Mouse (Mus musculus) liver, postnatal 0 days (tissue): Measurements from ENCODE around the gene Wdtc1. TPM values are rescaled to one million over a fixed set of nuclear protein-coding genes. Genes with fewer than 3 reads are reported as not detected.
A peak's percentile ranks its signal among the peaks of the same experiment; 100 is the strongest.

Experiments used
- ATAC-seq: fragments of 200-750 bp; cut with Nextera tagmentation; 2 replicates; pipeline ENCODE4 v1.8.0; 2017; ENCODE audit warnings: mild to moderate bottlenecking, moderate library complexity
- DNase-seq: peaks from one replicate; pipeline ENCODE4 v3.0.0-alpha.2; 2016
- H3K27ac ChIP-seq: fragments of 300-500 bp; sonication (generic); 2 replicates; pipeline ENCODE4 v1.5.1; 2014; ENCODE audit warnings: antibody characterized with exemption, moderate library complexity, mild to moderate bottlenecking, low read depth
- H3K27me3 ChIP-seq: fragments of 300-500 bp; sonication (generic); 2 replicates; pipeline ENCODE4 v1.6.1; 2014; ENCODE audit warnings: low read length, control low read depth, mixed read lengths; ENCODE audit not compliant: insufficient read depth
- H3K36me3 ChIP-seq: fragments of 300-500 bp; sonication (generic); replicated peaks from 2 replicates; pipeline ENCODE4 v1.6.1; 2014; ENCODE audit warnings: mild to moderate bottlenecking, control low read depth, low read length, moderate library complexity, mixed read lengths; ENCODE audit not compliant: insufficient read depth
- H3K4me1 ChIP-seq: fragments of 300-500 bp; sonication (generic); 2 replicates; pipeline ENCODE4 v1.6.1; 2014; ENCODE audit warnings: antibody characterized with exemption, mild to moderate bottlenecking, control low read depth; ENCODE audit not compliant: insufficient read depth
- H3K4me2 ChIP-seq: fragments of 300-500 bp; sonication (generic); 2 replicates; pipeline ENCODE4 v1.6.1; 2014; ENCODE audit warnings: low read depth, mild to moderate bottlenecking, low read length, moderate library complexity, mixed read lengths
- H3K4me3 ChIP-seq: fragments of 300-500 bp; sonication (generic); 2 replicates; pipeline ENCODE4 v1.5.1; 2014; ENCODE audit warnings: low read depth, low read length
- H3K9ac ChIP-seq: fragments of 300-500 bp; sonication (generic); replicated peaks from 2 replicates; pipeline ENCODE4 v1.6.1; 2014; ENCODE audit warnings: mild to moderate bottlenecking, moderate library complexity
- H3K9me3 ChIP-seq: fragments of 300-500 bp; sonication (generic); 2 replicates; pipeline ENCODE4 v1.6.1; 2016; ENCODE audit warnings: mild to moderate bottlenecking, control low read depth, low read length, mixed read lengths
- CTCF ChIP-seq: sonication (generic); IDR thresholded peaks from 2 replicates; pipeline ENCODE4 v1.5.1; 2016; ENCODE audit warnings: antibody characterized with exemption, low read depth
- EP300 ChIP-seq: IDR thresholded peaks from 2 replicates; pipeline ENCODE4 v1.6.1; 2016; ENCODE audit warnings: antibody characterized with exemption, low read depth, mild to moderate bottlenecking
- WGBS: fragments of 180-500 bp; shearing (Covaris S2); extraction: QIAGEN DNeasy Blood & Tissue Kit; methylation state at CpG from one replicate; pipeline ENCODE4 v1.1.7; 2014; ENCODE audit not compliant: insufficient replicate concordance; 5-methylcytosine and 5-hydroxymethylcytosine counted together
- polyA plus RNA-seq: library from polyadenylated mRNA; unstranded; fragments of >200 nt; fragmentation: Nextera tagmentation; extraction: Ambion mirVana; gene quantifications from 2 replicates; pipeline ENCODE4 v1.2.1, GENCODE M21; 2015

The Wdtc1 gene
- polyA plus RNA-seq, 1 experiment from 2014 or later: 5.3 TPM

GRCm38 (mm10) chr4:133257798-133258408 is 95.4 kb downstream of the Wdtc1 start:
- H3K27ac ChIP-seq: no peak overlapping the region
- H3K9me3 ChIP-seq: no peaks in the 10 kb centered on the region
- 0 out of 2 replicates have a peak, but pooled peaks cover 2% of the 10 kb centered on the region for H3K36me3 ChIP-seq
- peaks cover 4% of the 10 kb centered on the region; the same call in 1 of the 2 replicates for H3K27me3 ChIP-seq
- DNase-seq (no peak), ATAC-seq (peak; percentile 21)
- H3K4me2 ChIP-seq: no peak overlapping the region
- no peak overlapping the region for H3K4me3 ChIP-seq
- TF ChIP-seq CTCF: no peak
- no peak for TF ChIP-seq EP300
- H3K4me1 ChIP-seq: 0 out of 2 replicates have a peak, but pooled peaks cover 2% of the 10 kb centered on the region
- no peak overlapping the region for H3K9ac ChIP-seq
- 68% methylated on average over 12 of the region's 12 CpGs for WGBS

DNA sequence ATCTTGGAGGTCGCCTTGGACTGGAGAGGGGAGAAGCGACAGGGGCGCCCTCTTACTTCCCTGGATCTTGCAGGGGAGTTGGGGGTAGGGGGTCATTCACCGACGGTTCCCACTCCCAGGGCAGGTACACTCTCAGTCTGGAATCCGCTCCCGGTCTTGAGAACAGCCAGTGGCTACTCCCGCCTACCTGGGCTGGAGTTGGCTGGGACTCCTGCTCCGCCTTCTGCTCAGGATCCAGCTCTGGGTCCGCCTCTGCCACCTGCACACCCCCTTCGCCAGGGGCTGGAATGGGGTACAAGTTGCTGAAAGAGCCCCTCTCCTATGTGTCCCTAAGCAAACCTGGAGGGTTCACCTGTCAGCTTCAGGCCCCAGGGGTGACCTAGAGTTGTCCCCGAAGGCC is 96.1 kb downstream of the Wdtc1 start:
- Histone ChIP-seq H3K4me1 (no peaks in the 10 kb centered on the region), H3K27ac (no peak overlapping the region), H3K36me3 (peaks cover 7% of the 10 kb centered on the region; the same call in 1 of the 2 replicates), H3K4me2 (peak overlapping the region; percentile 45), H3K27me3 (peaks cover 4% of the 10 kb centered on the region; the same call in 1 of the 2 replicates), H3K9me3 (no peaks in the 10 kb centered on the region), H3K4me3 (no peak overlapping the region), H3K9ac (no peak overlapping the region)
- TF ChIP-seq CTCF (no peak), EP300 (no peak)
- DNase-seq (no peak), ATAC-seq (peak; percentile 45)
- WGBS: 60% methylated on average over 10 of the region's 12 CpGs

GRCm38 (mm10) chr4:133256820-133257219 is 96.5 kb downstream of the Wdtc1 start:
- WGBS: 39% methylated on average over 24 of the region's 24 CpGs
- peak overlapping the region; percentile 45 for H3K4me2 ChIP-seq
- no peak overlapping the region for H3K9ac ChIP-seq
- no peak overlapping the region for H3K27ac ChIP-seq
- H3K4me1 ChIP-seq: no peaks in the 10 kb centered on the region
- TF ChIP-seq EP300: no peak
- no peak for TF ChIP-seq CTCF
- DNase-seq: no peak
- H3K36me3 ChIP-seq: peaks cover 9% of the 10 kb centered on the region
- H3K27me3 ChIP-seq: peaks cover 5% of the 10 kb centered on the region; the same call in 1 of the 2 replicates
- H3K4me3 ChIP-seq: no peak overlapping the region
- peak; percentile 21; the same call in 1 of the 2 replicates for ATAC-seq
- H3K9me3 ChIP-seq: no peaks in the 10 kb centered on the region

- Histone ChIP-seq H3K4me1 (peaks cover 7% of the 10 kb centered on the region), H3K27ac (no peak overlapping the region), H3K27me3 (peaks cover 17% of the 10 kb centered on the region), H3K36me3 (peaks cover 13% of the 10 kb centered on the region), H3K9ac (no peak overlapping the region), H3K4me2 (no peak overlapping the region), H3K4me3 (no peak overlapping the region), H3K9me3 (no peaks in the 10 kb centered on the region)
- 63% methylated on average over 6 of the region's 6 CpGs for WGBS
- DNase-seq (no peak), ATAC-seq (no peak)
- no peak for TF ChIP-seq CTCF
- TF ChIP-seq EP300: no peak
Measured at GRCm38 (mm10) chr4:133255392-133255791, 97.9 kb downstream of the Wdtc1 start.

- H3K4me3 ChIP-seq: no peak overlapping the region
- peaks cover 13% of the 10 kb centered on the region for H3K36me3 ChIP-seq
- H3K27ac ChIP-seq: no peak overlapping the region
- H3K4me2 ChIP-seq: no peak overlapping the region
- H3K9me3 ChIP-seq: no peaks in the 10 kb centered on the region
- WGBS: 85% methylated on average over 12 of the region's 12 CpGs
- peaks cover 9% of the 10 kb centered on the region for H3K4me1 ChIP-seq
- no peak overlapping the region for H3K9ac ChIP-seq
- peaks cover 21% of the 10 kb centered on the region for H3K27me3 ChIP-seq
- DNase-seq (no peak), ATAC-seq (no peak)
- TF ChIP-seq EP300 (no peak), CTCF (no peak)
Measured at GRCm38 (mm10) chr4:133253412-133253811, 99.9 kb downstream of the Wdtc1 start.

DNA sequence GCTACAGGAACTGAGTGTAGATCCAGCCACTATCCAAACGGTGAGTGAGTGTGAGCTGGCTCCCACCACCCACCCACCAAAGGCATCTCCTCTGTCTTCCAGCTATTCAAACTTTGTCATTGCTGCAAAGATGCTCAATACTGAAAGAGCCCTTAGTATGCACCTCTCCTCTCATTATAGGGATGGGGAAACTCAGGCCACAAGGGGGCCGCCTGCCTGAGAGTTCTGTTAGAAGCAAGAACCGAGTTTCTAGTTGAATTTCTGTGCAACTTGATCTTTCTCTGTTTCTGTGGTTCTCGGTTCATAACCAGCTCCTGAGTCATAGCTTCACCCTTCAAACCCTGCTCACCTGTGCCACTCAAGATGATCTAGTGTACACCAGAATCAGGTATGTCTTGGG is 101.2 kb downstream of the Wdtc1 start:
- H3K27me3 ChIP-seq: peaks cover 21% of the 10 kb centered on the region

More for the DNA sequence above, 101.2 kb downstream of the Wdtc1 start:
- H3K4me2 ChIP-seq: no peak overlapping the region
- TF ChIP-seq EP300: no peak
- no peak for TF ChIP-seq CTCF
- H3K4me1 ChIP-seq: peaks cover 19% of the 10 kb centered on the region
- peaks cover 17% of the 10 kb centered on the region for H3K36me3 ChIP-seq
- 65% methylated on average over 4 of the region's 4 CpGs for WGBS
- H3K4me3 ChIP-seq: no peak overlapping the region
- H3K9ac ChIP-seq: no peak overlapping the region
- no peaks in the 10 kb centered on the region for H3K9me3 ChIP-seq
- DNase-seq (no peak), ATAC-seq (no peak)
- H3K27ac ChIP-seq: no peak overlapping the region
